Comparison of ENCODE assay signal across 20 mouse cellular contexts in genomic region chr6:104495801-104496200, GRCm38 (mm10). TPM values are rescaled to one million over a fixed set of nuclear protein-coding genes. Genes with fewer than 3 reads are reported as not detected.
A peak's percentile ranks its signal among the peaks of the same experiment; 100 is the strongest.
DNase-seq lines count a peak whose midpoint lies in the region; ATAC-seq and TF ChIP-seq lines count a peak whose summit lies in the region.
"Had no signal": no experiment of that assay in that cellular context is flagged by ENCODE, and none has a peak within 500 bp of the region (broad histone marks: within the 10 kb centered on the region; RNA-seq: fewer than 3 reads in every experiment).

No protein-coding gene starts in this region.

- 56% methylated on average over 2 of the region's 2 CpGs for WGBS in forebrain, postnatal 0 days
- 33% methylated on average over 2 of the region's 2 CpGs for WGBS in forebrain, embryonic 10.5 days
- WGBS in midbrain, embryonic 15.5 days, result 35% methylated on average over 2 of the region's 2 CpGs
- WGBS in midbrain, embryonic 13.5 days, result 32% methylated on average over 2 of the region's 2 CpGs

- no peaks in the 10 kb centered on the region for H3K36me3 ChIP-seq in forebrain, postnatal 0 days (ENCODE audit: insufficient read depth)
- H3K36me3 ChIP-seq in forebrain, embryonic 10.5 days (replicated peaks), result no peaks in the 10 kb centered on the region
- H3K36me3 ChIP-seq in midbrain, embryonic 15.5 days (replicated peaks), result no peaks in the 10 kb centered on the region
- no peaks in the 10 kb centered on the region for H3K36me3 ChIP-seq in midbrain, embryonic 13.5 days
- H3K36me3 ChIP-seq: embryonic facial prominence, embryonic 10.5 days; forebrain, embryonic 15.5 days; heart, embryonic 10.5 days; hindbrain, embryonic 12.5 days had no signal

- no peak overlapping the region for H3K9ac ChIP-seq in forebrain, postnatal 0 days
- no peak overlapping the region for H3K9ac ChIP-seq in midbrain, embryonic 15.5 days
- H3K9ac ChIP-seq in midbrain, embryonic 13.5 days (replicated peaks), result no peak overlapping the region
- H3K9ac ChIP-seq: forebrain, embryonic 15.5 days; hindbrain, embryonic 12.5 days had no signal

- no peaks in the 10 kb centered on the region for H3K4me1 ChIP-seq in forebrain, postnatal 0 days (ENCODE audit: insufficient read depth)
- peaks cover 21% of the 10 kb centered on the region for H3K4me1 ChIP-seq in forebrain, embryonic 10.5 days
- H3K4me1 ChIP-seq in midbrain, embryonic 15.5 days, result 0 out of 2 replicates have a peak, but pooled peaks cover 7% of the 10 kb centered on the region
- H3K4me1 ChIP-seq in midbrain, embryonic 13.5 days (replicated peaks), result peaks cover 20% of the 10 kb centered on the region
- H3K4me1 ChIP-seq: heart, embryonic 10.5 days had no signal

- no peak overlapping the region for H3K4me3 ChIP-seq in forebrain, postnatal 0 days (ENCODE audit: low read depth, low read length)
- H3K4me3 ChIP-seq in forebrain, embryonic 10.5 days, result no peak overlapping the region
- no peak overlapping the region for H3K4me3 ChIP-seq in midbrain, embryonic 15.5 days
- H3K4me3 ChIP-seq in midbrain, embryonic 13.5 days (replicated peaks), result no peak overlapping the region
- H3K4me3 ChIP-seq: embryonic facial prominence, embryonic 10.5 days; forebrain, embryonic 15.5 days; heart, embryonic 10.5 days; hindbrain, embryonic 12.5 days had no signal

- peak overlapping the region; percentile 26; the same call in 1 of the 2 replicates for H3K4me2 ChIP-seq in forebrain, postnatal 0 days (ENCODE audit: low read depth)
- H3K4me2 ChIP-seq in midbrain, embryonic 15.5 days, result 0 out of 2 replicates have a peak overlapping the region, but pooled peaks have one; percentile 2
- H3K4me2 ChIP-seq in midbrain, embryonic 13.5 days (replicated peaks), result no peak overlapping the region
- H3K4me2 ChIP-seq: forebrain, embryonic 15.5 days; hindbrain, embryonic 12.5 days had no signal

- no peaks in the 10 kb centered on the region for H3K9me3 ChIP-seq in forebrain, postnatal 0 days (ENCODE audit: low read length)
- H3K9me3 ChIP-seq in forebrain, embryonic 10.5 days, result no peaks in the 10 kb centered on the region
- H3K9me3 ChIP-seq in midbrain, embryonic 15.5 days, result no peaks in the 10 kb centered on the region
- H3K9me3 ChIP-seq in midbrain, embryonic 13.5 days, result no peaks in the 10 kb centered on the region
- H3K9me3 ChIP-seq: embryonic facial prominence, embryonic 10.5 days; forebrain, embryonic 15.5 days; heart, embryonic 10.5 days; hindbrain, embryonic 12.5 days had no signal

- DNase-seq in cerebellum, adult 18-20 months, result peak; percentile 10 to 36
- no peak for DNase-seq in cerebellum, adult 11 months
- no peak for DNase-seq in forebrain, postnatal 0 days
- DNase-seq in forebrain, embryonic 10.5 days (ENCODE audit: extremely low spot score, low spot score), result no peak
- DNase-seq in brain, adult 2 months (ENCODE audit: low read depth, low spot score), result peak; percentile 69
- DNase-seq: adrenal gland, postnatal 10 days; gastrocnemius, postnatal 10 days; heart, adult 18-20 months; heart, postnatal 10 days; heart, postnatal 4 days had no signal

- no peak overlapping the region for H3K27ac ChIP-seq in forebrain, postnatal 0 days (ENCODE audit: low read depth, low read length)
- H3K27ac ChIP-seq in forebrain, embryonic 10.5 days, result no peak overlapping the region
- no peak overlapping the region for H3K27ac ChIP-seq in midbrain, embryonic 15.5 days
- H3K27ac ChIP-seq in midbrain, embryonic 13.5 days, result no peak overlapping the region
- H3K27ac ChIP-seq: embryonic facial prominence, embryonic 10.5 days; forebrain, embryonic 15.5 days; heart, embryonic 10.5 days; hindbrain, embryonic 12.5 days had no signal

- no peak for TF ChIP-seq CTCF in forebrain, postnatal 0 days (IDR thresholded peaks at IDR 0.05; ENCODE audit: low read depth)

- H3K27me3 ChIP-seq in forebrain, postnatal 0 days (ENCODE audit: insufficient read depth, low read length), result no peaks in the 10 kb centered on the region
- H3K27me3 ChIP-seq in forebrain, embryonic 10.5 days (ENCODE audit: poor library complexity, severe bottlenecking), result no peaks in the 10 kb centered on the region
- H3K27me3 ChIP-seq in midbrain, embryonic 15.5 days (replicated peaks), result no peaks in the 10 kb centered on the region
- H3K27me3 ChIP-seq in midbrain, embryonic 13.5 days, result no peaks in the 10 kb centered on the region
- H3K27me3 ChIP-seq: forebrain, embryonic 15.5 days; hindbrain, embryonic 12.5 days had no signal

- no peak for ATAC-seq in forebrain, postnatal 0 days
- ATAC-seq in midbrain, embryonic 15.5 days (replicated peaks), result no peak
- ATAC-seq in midbrain, embryonic 13.5 days, result no peak
- ATAC-seq: forebrain, embryonic 15.5 days; inflammation-experienced regulatory T-cells, adult 6 months; intestine, postnatal 0 days had no signal

RNA-seq across cellular contexts. Expression of gene Cntn6, which starts 3.2 kb away (rescaled TPM):
- 29.7 and 32.5 TPM in 2 replicates for total RNA-seq in forebrain, postnatal 0 days (2014; rRNA removed)
- 13.3 and 16.1 TPM in 2 replicates for polyA plus RNA-seq in forebrain, postnatal 0 days (2015; fragmentation: Nextera tagmentation; extraction: Ambion mirVana)
- polyA plus RNA-seq in forebrain, embryonic 10.5 days (2016; fragmentation: Nextera tagmentation; extraction: Ambion mirVana), result 1.7 and 2.6 TPM in 2 replicates
- polyA plus RNA-seq in midbrain, embryonic 15.5 days (2015; fragmentation: Nextera tagmentation; extraction: Ambion mirVana), result 10.3 and 12.3 TPM in 2 replicates
- 5.1 and 5.8 TPM in 2 replicates for polyA plus RNA-seq in midbrain, embryonic 13.5 days (2015; fragmentation: Nextera tagmentation; extraction: Ambion mirVana)
- total RNA-seq: heart, adult 18-20 months; heart, postnatal 10 days; heart, postnatal 4 days; MEL had no signal
- polyA plus RNA-seq: C2C12; inflammation-experienced regulatory T-cells, adult 6 months had no signal

Comparison
In these comparisons a context has a peak if more than half of its experiments do, and no peak if none do; other contexts are left out.
1. DNase-seq: peak in cerebellum, adult 18-20 months (2 of 2) and brain, adult 2 months (single experiment); none in cerebellum, adult 11 months (single experiment), forebrain, postnatal 0 days (single experiment) and forebrain, embryonic 10.5 days (single experiment).